Mouse (Mus musculus) midbrain, embryonic 10.5 days (tissue): ENCODE results near the gene Gm14180. TPM values are rescaled to one million over a fixed set of nuclear protein-coding genes. Genes with fewer than 3 reads are reported as not detected.

Experiments used
- polyA plus RNA-seq: library from polyadenylated mRNA; unstranded; fragments of >200 nt; fragmentation: Nextera tagmentation; extraction: Ambion mirVana; gene quantifications from 2 replicates; pipeline ENCODE4 v1.2.1, GENCODE M21; 2016

The Gm14180 gene
- polyA plus RNA-seq, 1 experiment from 2014 or later, result not detected

Other genes with a start within 250 kb of the Gm14180 start
- gene Krt23, start 241.2 kb downstream of the Gm14180 start, polyA plus RNA-seq, result not detected in 2 replicates
- not detected in 2 replicates for gene Krt39, start 213.0 kb downstream of the Gm14180 start, polyA plus RNA-seq
- gene Krt40, start 191.1 kb downstream of the Gm14180 start, polyA plus RNA-seq, result not detected in 2 replicates
- gene Krtap3-3, start 183.4 kb downstream of the Gm14180 start, polyA plus RNA-seq, result not detected in 2 replicates
- not detected in 2 replicates for gene Krtap3-2, start 177.4 kb downstream of the Gm14180 start, polyA plus RNA-seq
- not detected in 2 replicates for gene Gm11939, start 174.8 kb downstream of the Gm14180 start, polyA plus RNA-seq
- not detected in 2 replicates for gene Krtap3-1, start 167.7 kb downstream of the Gm14180 start, polyA plus RNA-seq
- gene Krtap1-5, start 153.3 kb downstream of the Gm14180 start, polyA plus RNA-seq, result not detected in 2 replicates
- not detected in 2 replicates for gene Krtap1-4, start 150.6 kb downstream of the Gm14180 start, polyA plus RNA-seq
- gene Krtap1-3, start 143.0 kb downstream of the Gm14180 start, polyA plus RNA-seq, result not detected in 2 replicates
- not detected in 2 replicates for gene Krtap9-3, start 136.2 kb downstream of the Gm14180 start, polyA plus RNA-seq
- gene Gm11938, start 131.0 kb downstream of the Gm14180 start, polyA plus RNA-seq, result not detected in 2 replicates
- gene Gm11937, start 124.1 kb downstream of the Gm14180 start, polyA plus RNA-seq, result not detected in 2 replicates
- not detected in 2 replicates for gene Krtap2-4, start 119.4 kb downstream of the Gm14180 start, polyA plus RNA-seq
- not detected in 2 replicates for gene Gm11562, start 113.9 kb downstream of the Gm14180 start, polyA plus RNA-seq
- gene Krtap4-1, start 106.1 kb downstream of the Gm14180 start, polyA plus RNA-seq, result not detected in 2 replicates
- gene Krtap4-2, start 99.2 kb downstream of the Gm14180 start, polyA plus RNA-seq, result not detected in 2 replicates
- gene Krtap4-7, start 90.2 kb downstream of the Gm14180 start, polyA plus RNA-seq, result not detected in 2 replicates
- gene Gm11555, start 84.1 kb downstream of the Gm14180 start, polyA plus RNA-seq, result not detected in 2 replicates
- gene Gm11563, start 75.3 kb downstream of the Gm14180 start, polyA plus RNA-seq, result not detected in 2 replicates
- gene Krtap4-6, start 68.3 kb downstream of the Gm14180 start, polyA plus RNA-seq, result not detected in 2 replicates
- gene Gm14190, start 43.5 kb downstream of the Gm14180 start, polyA plus RNA-seq, result not detected in 2 replicates
- not detected in 2 replicates for gene Gm11595, start 38.6 kb upstream of the Gm14180 start, polyA plus RNA-seq
- gene Krtap4-8, start 46.4 kb upstream of the Gm14180 start, polyA plus RNA-seq, result not detected in 2 replicates
- gene Krtap4-9, start 50.9 kb upstream of the Gm14180 start, polyA plus RNA-seq, result not detected in 2 replicates
- gene Gm11596, start 59.2 kb upstream of the Gm14180 start, polyA plus RNA-seq, result not detected in 2 replicates
- gene Gm11569, start 64.6 kb upstream of the Gm14180 start, polyA plus RNA-seq, result not detected in 2 replicates
- gene Gm11554, start 70.2 kb upstream of the Gm14180 start, polyA plus RNA-seq, result not detected in 2 replicates
- gene Krtap4-13, start 75.6 kb upstream of the Gm14180 start, polyA plus RNA-seq, result not detected in 2 replicates
- gene Gm11564, start 81.4 kb upstream of the Gm14180 start, polyA plus RNA-seq, result not detected in 2 replicates
- gene 2300003K06Rik, start 103.8 kb upstream of the Gm14180 start, polyA plus RNA-seq, result not detected in 2 replicates
- not detected in 2 replicates for gene Krtap4-16, start 117.3 kb upstream of the Gm14180 start, polyA plus RNA-seq
- gene Gm11568, start 123.6 kb upstream of the Gm14180 start, polyA plus RNA-seq, result not detected in 2 replicates
- not detected in 2 replicates for gene Gm11559, start 130.2 kb upstream of the Gm14180 start, polyA plus RNA-seq
- not detected in 2 replicates for gene Krtap9-1, start 139.1 kb upstream of the Gm14180 start, polyA plus RNA-seq
- not detected in 2 replicates for gene Gm11567, start 144.9 kb upstream of the Gm14180 start, polyA plus RNA-seq
- not detected in 2 replicates for gene Krtap31-1, start 173.6 kb upstream of the Gm14180 start, polyA plus RNA-seq
- gene Gm11565, start 180.5 kb upstream of the Gm14180 start, polyA plus RNA-seq, result not detected in 2 replicates
- gene Krtap31-2, start 202.0 kb upstream of the Gm14180 start, polyA plus RNA-seq, result not detected in 2 replicates
- gene Krtap9-5, start 214.2 kb upstream of the Gm14180 start, polyA plus RNA-seq, result not detected in 2 replicates
- gene Krtap29-1, start 244.8 kb upstream of the Gm14180 start, polyA plus RNA-seq, result not detected in 2 replicates